Mouse (Mus musculus) stomach, embryonic 14.5 days (tissue): ENCODE data around the gene Fmo5. TPM values are rescaled to one million over a fixed set of nuclear protein-coding genes. Genes with fewer than 3 reads are reported as not detected.

Source experiments
- ATAC-seq: fragments of 200-750 bp; cut with Nextera tagmentation; 2 replicates; pipeline ENCODE4 v1.8.0; 2017; ENCODE audit warnings: low read depth, moderate TSS enrichment; ENCODE audit not compliant: insufficient number of reproducible peaks, insufficient read depth, low FRiP score
- H3K27ac ChIP-seq: fragments of 300-500 bp; sonication (generic); 2 replicates; pipeline ENCODE4 v1.5.1; 2014; ENCODE audit warnings: mild to moderate bottlenecking, low read length, moderate library complexity, mixed read lengths
- H3K27me3 ChIP-seq: fragments of 300-500 bp; sonication (generic); 2 replicates; pipeline ENCODE4 v1.6.1; 2014; ENCODE audit warnings: low read length, control low read depth, mixed read lengths; ENCODE audit not compliant: control insufficient read depth, insufficient read depth
- H3K36me3 ChIP-seq: fragments of 300-500 bp; sonication (generic); 2 replicates; pipeline ENCODE4 v1.6.1; 2014; ENCODE audit warnings: mild to moderate bottlenecking, control low read depth, low read length, moderate library complexity, mixed read lengths; ENCODE audit not compliant: control insufficient read depth, insufficient read depth
- H3K4me1 ChIP-seq: fragments of 300-500 bp; sonication (generic); 2 replicates; pipeline ENCODE4 v1.6.1; 2014; ENCODE audit warnings: low read length, control low read depth, mixed read lengths; ENCODE audit not compliant: control insufficient read depth, insufficient read depth
- H3K4me2 ChIP-seq: fragments of 300-500 bp; sonication (generic); replicated peaks from 2 replicates; pipeline ENCODE4 v1.6.1; 2014; ENCODE audit warnings: low read depth, low read length, control low read depth
- H3K4me3 ChIP-seq: fragments of 300-500 bp; sonication (generic); 2 replicates; pipeline ENCODE4 v1.5.1; 2014; ENCODE audit warnings: low read depth, low read length, control low read depth
- H3K9ac ChIP-seq: fragments of 300-500 bp; sonication (generic); replicated peaks from 2 replicates; pipeline ENCODE4 v1.6.1; 2014; ENCODE audit warnings: low read depth, mild to moderate bottlenecking, control low read depth, low read length, moderate library complexity, mixed read lengths
- H3K9me3 ChIP-seq: fragments of 300-500 bp; sonication (generic); 2 replicates; pipeline ENCODE4 v1.6.1; 2016; ENCODE audit warnings: low read depth, low read length, control low read depth; ENCODE audit not compliant: control insufficient read depth
- WGBS: fragments of 180-500 bp; shearing (Covaris S2); extraction: QIAGEN DNeasy Blood & Tissue Kit; methylation state at CpG from one replicate; pipeline ENCODE4 v1.1.7; 2014; 5-methylcytosine and 5-hydroxymethylcytosine counted together
- polyA plus RNA-seq: library from polyadenylated mRNA; unstranded; fragments of >200 nt; fragmentation: Nextera tagmentation; extraction: Ambion mirVana; gene quantifications from 2 replicates; pipeline ENCODE4 v1.2.1, GENCODE M21; 2014

The Fmo5 gene
- polyA plus RNA-seq, 1 experiment from 2014 or later: 2.9 TPM

- Histone ChIP-seq H3K27me3 (no peaks in the 10 kb centered on the region), H3K4me1 (peaks cover 11% of the 10 kb centered on the region; the same call in 1 of the 2 replicates), H3K4me3 (peak overlapping the region; percentile 86), H3K9ac (peak overlapping the region; percentile 64), H3K36me3 (0 out of 2 replicates have a peak, but pooled peaks cover 3% of the 10 kb centered on the region), H3K27ac (0 out of 2 replicates have a peak overlapping the region, but pooled peaks have one; percentile 33), H3K9me3 (no peaks in the 10 kb centered on the region), H3K4me2 (peak overlapping the region; percentile 91)
- ATAC-seq: peak; percentile 74; the same call in 1 of the 2 replicates
- WGBS: 1% methylated on average over 49 of the region's 50 CpGs
Observed at GRCm38 (mm10) chr3:97658426-97659193, 30.0 kb downstream of the Fmo5 start.

DNA sequence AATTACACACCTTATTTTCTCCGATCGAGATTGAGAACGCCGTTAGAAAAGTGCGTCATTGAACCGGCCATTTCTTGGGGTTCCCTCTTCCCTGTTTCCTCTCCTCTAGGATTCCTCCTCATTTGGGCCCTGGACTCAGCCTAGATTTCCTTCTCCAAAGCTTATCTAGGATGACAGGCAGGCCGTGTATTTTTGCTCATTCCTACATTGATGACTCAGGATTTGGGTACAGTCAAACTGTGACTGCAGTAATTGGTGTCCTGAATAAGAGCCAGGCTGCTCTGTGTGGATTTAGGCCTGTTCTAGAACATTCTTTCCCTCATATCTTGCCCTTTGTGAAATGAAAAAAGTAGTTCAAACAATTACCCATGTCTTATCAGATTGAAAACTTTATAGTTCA, 31.1 kb downstream of the Fmo5 start:
- Histone ChIP-seq H3K4me2 (peak overlapping the region; percentile 91; the same call in 1 of the 2 replicates), H3K9ac (no peak overlapping the region), H3K4me1 (peaks cover 11% of the 10 kb centered on the region; the same call in 1 of the 2 replicates), H3K4me3 (no peak overlapping the region), H3K27me3 (no peaks in the 10 kb centered on the region), H3K36me3 (peaks cover 13% of the 10 kb centered on the region; the same call in 1 of the 2 replicates), H3K9me3 (no peaks in the 10 kb centered on the region), H3K27ac (no peak overlapping the region)
- 89% methylated on average over 7 of the region's 7 CpGs for WGBS
- no peak for ATAC-seq

- H3K4me1 ChIP-seq: peaks cover 11% of the 10 kb centered on the region; the same call in 1 of the 2 replicates
- no peaks in the 10 kb centered on the region for H3K27me3 ChIP-seq
- H3K9me3 ChIP-seq: no peaks in the 10 kb centered on the region
- H3K27ac ChIP-seq: no peak overlapping the region
- no peak overlapping the region for H3K9ac ChIP-seq
- H3K36me3 ChIP-seq: peaks cover 13% of the 10 kb centered on the region; the same call in 1 of the 2 replicates
- 66% methylated on average over 8 of the region's 8 CpGs for WGBS
- ATAC-seq: no peak
- H3K4me2 ChIP-seq: no peak overlapping the region
- no peak overlapping the region for H3K4me3 ChIP-seq
Observed at GRCm38 (mm10) chr3:97661206-97661605, 32.6 kb downstream of the Fmo5 start.

DNA sequence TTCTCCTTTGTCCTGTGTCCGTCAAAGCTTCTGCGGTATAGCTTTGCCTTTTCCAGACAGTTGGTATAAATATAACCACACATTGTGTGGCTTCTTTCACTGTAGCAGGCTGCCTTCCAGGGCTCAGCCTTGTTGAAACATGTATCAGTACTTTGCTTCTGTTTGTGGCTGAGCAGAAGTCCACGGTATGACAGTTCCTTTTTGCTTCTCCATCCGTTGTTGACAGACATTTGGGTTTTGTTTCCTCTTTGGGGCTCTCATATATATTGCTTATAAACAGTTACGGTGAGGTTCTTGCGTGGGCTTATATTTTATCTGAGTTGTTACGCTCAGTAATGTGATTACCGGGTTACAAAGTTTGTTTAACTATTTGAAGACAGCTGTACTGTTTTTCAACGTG, 36.9 kb downstream of the Fmo5 start:
- Histone ChIP-seq H3K36me3 (peaks cover 30% of the 10 kb centered on the region), H3K4me2 (no peak overlapping the region), H3K27me3 (no peaks in the 10 kb centered on the region), H3K9ac (no peak overlapping the region), H3K4me1 (no peaks in the 10 kb centered on the region), H3K27ac (no peak overlapping the region), H3K9me3 (no peaks in the 10 kb centered on the region), H3K4me3 (no peak overlapping the region)
- WGBS: 61% methylated on average over 9 of the region's 9 CpGs
- no peak for ATAC-seq

DNA sequence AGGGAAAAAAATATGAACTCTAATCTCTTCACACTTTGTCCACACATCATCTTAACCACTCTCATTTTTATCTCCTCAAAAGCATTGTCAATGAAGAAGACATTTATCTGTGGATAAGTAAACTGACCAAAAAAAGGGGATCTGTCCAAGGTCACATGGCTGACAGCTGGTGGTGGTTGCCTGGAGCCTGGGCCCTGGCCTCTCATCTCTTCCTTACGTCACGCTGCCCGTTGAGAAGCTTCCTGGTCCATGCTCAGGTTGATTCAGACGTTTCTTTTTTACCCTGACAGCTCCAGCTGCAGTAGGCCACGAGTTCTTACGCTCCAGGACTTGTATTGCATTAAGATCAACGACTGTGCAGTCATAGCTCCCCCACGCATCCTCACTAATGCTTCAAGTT, 37.5 kb downstream of the Fmo5 start:
- no peak overlapping the region for H3K4me2 ChIP-seq
- no peak for ATAC-seq
- no peaks in the 10 kb centered on the region for H3K9me3 ChIP-seq
- H3K4me1 ChIP-seq: no peaks in the 10 kb centered on the region
- 60% methylated on average over 8 of the region's 8 CpGs for WGBS
- H3K27me3 ChIP-seq: no peaks in the 10 kb centered on the region
- no peak overlapping the region for H3K4me3 ChIP-seq
- no peak overlapping the region for H3K27ac ChIP-seq
- H3K36me3 ChIP-seq: peaks cover 30% of the 10 kb centered on the region
- no peak overlapping the region for H3K9ac ChIP-seq

DNA sequence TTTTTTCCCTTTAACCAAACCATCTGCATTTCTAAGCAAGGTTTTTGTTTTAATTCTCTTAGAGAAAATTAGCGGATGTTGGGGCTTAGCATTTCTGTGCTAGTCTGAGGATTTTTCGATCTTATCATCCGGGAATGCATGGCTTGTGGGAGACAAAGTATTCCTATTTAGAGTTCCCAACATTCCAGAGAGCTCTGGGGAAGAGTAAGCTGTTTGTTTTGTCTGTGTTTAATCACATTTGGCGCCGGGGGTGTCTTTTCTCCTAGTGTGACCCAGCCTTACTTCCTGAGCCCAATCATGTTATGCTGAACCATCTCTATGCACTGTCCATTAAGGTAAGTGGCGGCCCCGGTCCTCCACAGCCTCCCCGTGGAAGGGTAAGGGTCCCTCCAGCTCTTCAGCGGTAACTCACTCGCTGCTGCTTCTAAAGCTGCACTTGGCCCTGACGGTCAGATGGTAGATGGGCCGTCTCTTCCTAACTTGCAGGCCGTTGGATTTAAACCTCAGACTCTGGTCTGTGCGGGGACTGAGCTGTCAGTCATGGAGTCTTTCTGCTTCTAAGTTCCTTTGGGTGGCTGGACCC, 38.6 kb downstream of the Fmo5 start:
- H3K36me3 ChIP-seq: peaks cover 30% of the 10 kb centered on the region
- H3K4me3 ChIP-seq: no peak overlapping the region
- ATAC-seq: no peak
- no peak overlapping the region for H3K9ac ChIP-seq
- no peaks in the 10 kb centered on the region for H3K27me3 ChIP-seq
- no peaks in the 10 kb centered on the region for H3K4me1 ChIP-seq
- WGBS: 62% methylated on average over 14 of the region's 14 CpGs
- H3K9me3 ChIP-seq: no peaks in the 10 kb centered on the region
- H3K4me2 ChIP-seq: no peak overlapping the region
- no peak overlapping the region for H3K27ac ChIP-seq

GRCm38 (mm10) chr3:97674644-97675110, 46.1 kb downstream of the Fmo5 start, which contains the start of gene Gm17651:
Gene Gm17651, minus strand, starts transcription at chr3:97674694.
- Histone ChIP-seq H3K9me3 (no peaks in the 10 kb centered on the region), H3K36me3 (peaks cover 8% of the 10 kb centered on the region; the same call in 1 of the 2 replicates), H3K27me3 (no peaks in the 10 kb centered on the region), H3K4me2 (no peak within 1 kb of the TSS), H3K27ac (no peak within 1 kb of the TSS), H3K4me1 (no peaks in the 10 kb centered on the region), H3K9ac (no peak within 1 kb of the TSS), H3K4me3 (no peak within 1 kb of the TSS)
- no peak for ATAC-seq
- WGBS: 82% methylated on average over 7 of the region's 7 CpGs

- Histone ChIP-seq H3K4me3 (no peak overlapping the region), H3K4me2 (no peak overlapping the region), H3K4me1 (no peaks in the 10 kb centered on the region), H3K9me3 (no peaks in the 10 kb centered on the region), H3K27me3 (no peaks in the 10 kb centered on the region), H3K36me3 (no peaks in the 10 kb centered on the region), H3K9ac (no peak overlapping the region), H3K27ac (no peak overlapping the region)
- 91% methylated on average over 3 of the region's 3 CpGs for WGBS
- ATAC-seq: no peak
Observed at GRCm38 (mm10) chr3:97676126-97676525, 47.5 kb downstream of the Fmo5 start.
